ENCODE assay signal across 8 mouse cellular contexts in the genomic region with DNA sequence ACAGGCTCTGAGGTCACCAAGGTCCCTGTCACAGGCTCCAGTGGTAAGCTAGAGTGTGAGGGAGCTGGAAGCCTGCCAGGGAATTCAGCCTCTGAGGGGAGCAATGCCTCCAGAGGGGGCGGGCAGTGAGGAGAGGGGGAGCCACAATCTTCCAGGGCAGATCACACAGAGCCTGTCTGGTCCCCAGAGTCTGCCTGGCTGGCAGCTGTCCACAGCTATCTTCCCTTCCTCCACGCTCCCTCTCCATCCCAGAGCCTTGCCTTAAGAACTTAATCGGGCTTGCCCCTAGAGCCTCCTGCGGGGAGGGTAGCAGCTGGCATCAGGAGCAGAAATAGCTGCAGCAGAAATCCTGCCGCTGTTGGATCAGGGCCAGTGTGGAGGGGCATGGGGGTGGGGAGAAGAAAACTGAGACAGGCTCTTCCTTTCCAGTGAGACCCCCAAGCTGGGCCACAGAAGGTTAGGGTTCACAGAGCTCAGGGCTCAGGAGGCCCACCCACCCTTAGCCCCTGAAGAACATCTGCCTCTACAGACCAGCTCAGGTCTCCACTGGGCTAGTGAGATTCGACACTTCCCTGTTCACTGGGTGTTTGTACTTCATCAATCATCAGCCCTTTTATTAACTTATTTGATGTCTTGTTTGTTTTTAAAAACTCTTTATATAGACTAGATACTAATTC. TPM values are rescaled to one million over a fixed set of nuclear protein-coding genes. Genes with fewer than 3 reads are reported as not detected.
DNase-seq lines count a peak whose midpoint lies in the region; ATAC-seq and TF ChIP-seq lines count a peak whose summit lies in the region.

No protein-coding gene starts in this region.

- no peak for TF ChIP-seq POLR2A in lung, adult 2 months (IDR thresholded peaks at IDR 0.05; ENCODE audit: borderline replicate concordance, extremely low read depth, low read depth, low read length)

- H3K4me1 ChIP-seq in lung, embryonic 14.5 days (ENCODE audit: insufficient read depth): 0 out of 2 replicates have a peak, but pooled peaks cover 10% of the 10 kb centered on the region
- no peaks in the 10 kb centered on the region for H3K4me1 ChIP-seq in lung, adult 2 months (ENCODE audit: control insufficient read depth, insufficient read depth, low read length)
- peaks cover 32% of the 10 kb centered on the region for H3K4me1 ChIP-seq in forebrain, embryonic 12.5 days
- H3K4me1 ChIP-seq in intestine, embryonic 16.5 days (ENCODE audit: control insufficient read depth, insufficient read depth, low read length): peaks cover 11% of the 10 kb centered on the region
- peaks cover 45% of the 10 kb centered on the region for H3K4me1 ChIP-seq in midbrain, embryonic 13.5 days (replicated peaks)

- H3K4me2 ChIP-seq in lung, embryonic 14.5 days: no peak overlapping the region
- H3K4me2 ChIP-seq in forebrain, embryonic 12.5 days: no peak overlapping the region
- H3K4me2 ChIP-seq in intestine, embryonic 16.5 days (ENCODE audit: low read depth, low read length): no peak overlapping the region
- H3K4me2 ChIP-seq in midbrain, embryonic 13.5 days (replicated peaks): no peak overlapping the region

- WGBS in lung, embryonic 14.5 days: 22% methylated on average over 6 of the region's 6 CpGs
- WGBS in lung, adult 2 months: 30% methylated on average over 6 of the region's 6 CpGs
- 42% methylated on average over 6 of the region's 6 CpGs for WGBS in forebrain, embryonic 12.5 days
- 26% methylated on average over 6 of the region's 6 CpGs for WGBS in intestine, embryonic 16.5 days
- 14% methylated on average over 6 of the region's 6 CpGs for WGBS in midbrain, embryonic 13.5 days

- H3K27ac ChIP-seq in lung, embryonic 14.5 days (ENCODE audit: low read depth): peak overlapping the region; percentile 63; the same call in 1 of the 2 replicates
- peak overlapping the region; percentile 72 for H3K27ac ChIP-seq in forebrain, embryonic 12.5 days
- H3K27ac ChIP-seq in intestine, embryonic 16.5 days (ENCODE audit: low read length): no peak overlapping the region
- H3K27ac ChIP-seq in midbrain, embryonic 13.5 days: peak overlapping the region; percentile 71

- no peaks in the 10 kb centered on the region for H3K9me3 ChIP-seq in lung, embryonic 14.5 days (ENCODE audit: low read depth, low read length)
- no peaks in the 10 kb centered on the region for H3K9me3 ChIP-seq in forebrain, embryonic 12.5 days
- H3K9me3 ChIP-seq in intestine, embryonic 16.5 days (ENCODE audit: control insufficient read depth, low read length): no peaks in the 10 kb centered on the region
- no peaks in the 10 kb centered on the region for H3K9me3 ChIP-seq in midbrain, embryonic 13.5 days

- DNase-seq in lung, embryonic 14.5 days: peak; percentile 89
- no peak for DNase-seq in lung, adult 2 months
- DNase-seq in c-Kit-positive CD71-positive TER-119-positive erythroid progenitor cells, embryonic 14.5 days (ENCODE audit: low spot score): no peak
- DNase-seq in cerebellum, adult 11-12 months: no peak
- no peak for DNase-seq in adrenal gland, adult 2 months

- 0 out of 2 replicates have a peak, but pooled peaks cover 2% of the 10 kb centered on the region for H3K27me3 ChIP-seq in lung, embryonic 14.5 days (ENCODE audit: insufficient read depth, low read length)
- peaks cover 20% of the 10 kb centered on the region for H3K27me3 ChIP-seq in forebrain, embryonic 12.5 days
- H3K27me3 ChIP-seq in intestine, embryonic 16.5 days (replicated peaks; ENCODE audit: control insufficient read depth, insufficient read depth, low read length): no peaks in the 10 kb centered on the region
- H3K27me3 ChIP-seq in midbrain, embryonic 13.5 days: peaks cover 5% of the 10 kb centered on the region; the same call in 1 of the 2 replicates

- H3K36me3 ChIP-seq in lung, embryonic 14.5 days (ENCODE audit: insufficient read depth): no peaks in the 10 kb centered on the region
- H3K36me3 ChIP-seq in forebrain, embryonic 12.5 days (replicated peaks): no peaks in the 10 kb centered on the region
- no peaks in the 10 kb centered on the region for H3K36me3 ChIP-seq in intestine, embryonic 16.5 days (ENCODE audit: control insufficient read depth, insufficient read depth, low read length)
- no peaks in the 10 kb centered on the region for H3K36me3 ChIP-seq in midbrain, embryonic 13.5 days

- no peak overlapping the region for H3K4me3 ChIP-seq in lung, embryonic 14.5 days (ENCODE audit: low read depth, low read length)
- H3K4me3 ChIP-seq in lung, adult 2 months (replicated peaks; ENCODE audit: extremely low read depth, low read depth, low read length): no peak overlapping the region
- H3K4me3 ChIP-seq in forebrain, embryonic 12.5 days (replicated peaks): no peak overlapping the region
- H3K4me3 ChIP-seq in intestine, embryonic 16.5 days (ENCODE audit: low read length): no peak overlapping the region
- no peak overlapping the region for H3K4me3 ChIP-seq in midbrain, embryonic 13.5 days (replicated peaks)

- H3K9ac ChIP-seq in lung, embryonic 14.5 days: no peak overlapping the region; the same call in 1 of the 2 replicates
- no peak overlapping the region for H3K9ac ChIP-seq in forebrain, embryonic 12.5 days
- H3K9ac ChIP-seq in intestine, embryonic 16.5 days (ENCODE audit: low read depth, low read length): no peak overlapping the region
- no peak overlapping the region for H3K9ac ChIP-seq in midbrain, embryonic 13.5 days (replicated peaks)

- TF ChIP-seq CTCF in lung, embryonic 14.5 days (IDR thresholded peaks at IDR 0.05; ENCODE audit: low read depth): no peak
- no peak for TF ChIP-seq CTCF in lung, adult 2 months (IDR thresholded peaks at IDR 0.05; ENCODE audit: insufficient read depth, low read length)

- ATAC-seq in lung, embryonic 14.5 days (ENCODE audit: insufficient read depth): peak; percentile 90
- peak; percentile 80 for ATAC-seq in forebrain, embryonic 12.5 days (ENCODE audit: low FRiP score)
- peak; percentile 72 for ATAC-seq in intestine, embryonic 16.5 days
- peak; percentile 89 for ATAC-seq in midbrain, embryonic 13.5 days

RNA-seq across cellular contexts. Expression of a gene that starts 4.4 kb away (rescaled TPM):
- 0.45 and 1.8 TPM in 2 replicates for polyA plus RNA-seq in lung, embryonic 14.5 days (2014; fragmentation: Nextera tagmentation; extraction: Ambion mirVana)
- 3.9 and 9.5 TPM in 2 replicates for polyA plus RNA-seq in lung, adult 2 months (2012; rRNA removed)
- polyA plus RNA-seq in forebrain, embryonic 12.5 days (2016; fragmentation: Nextera tagmentation; extraction: Ambion mirVana): 2.2 and 2.3 TPM in 2 replicates
- polyA plus RNA-seq in intestine, embryonic 16.5 days (2015; fragmentation: Nextera tagmentation; extraction: Ambion mirVana): 0.31 and 0.42 TPM in 2 replicates
- polyA plus RNA-seq in midbrain, embryonic 13.5 days (2015; fragmentation: Nextera tagmentation; extraction: Ambion mirVana): 1.8 and 3.1 TPM in 2 replicates
- total RNA-seq in adrenal gland, adult 2 months (2021): under 1 TPM; 0.14 to 0.38 TPM
- 0.42 and 0.48 TPM in 2 replicates for polyA plus RNA-seq in adrenal gland, adult 2 months (2012; rRNA removed)
